Mouse (Mus musculus) liver, embryonic 14.5 days (tissue): ENCODE measurements at regions not wholly inside any gene's neighbourhood (a gene's known extent, or its start where the extent isn't known, plus 50 kb on each side); places are given as distances from the start of the nearest gene placed in this dataset.
A peak's percentile ranks its signal among the peaks of the same experiment; 100 is the strongest.

ENCODE experiments used
- ATAC-seq: fragments of 200-750 bp; cut with Nextera tagmentation; 2 replicates; pipeline ENCODE4 v1.8.0; 2017; ENCODE audit warnings: moderate number of reproducible peaks, mild to moderate bottlenecking, moderate library complexity; ENCODE audit not compliant: insufficient read depth
- DNase-seq, 3 experiments: peaks; one replicate each; pipeline ENCODE4 v3.0.0-alpha.2; 2012 to 2013; ENCODE audit warnings: low read depth in 3 of 3, low spot score in 3 of 3
- H3K27ac ChIP-seq: fragments of 300-500 bp; sonication (generic); 2 replicates; pipeline ENCODE4 v1.5.1; 2014; ENCODE audit warnings: moderate library complexity, mild to moderate bottlenecking, control low read depth, inconsistent platforms
- H3K27me3 ChIP-seq: fragments of 300-500 bp; sonication (generic); 2 replicates; pipeline ENCODE4 v1.6.1; 2014; ENCODE audit warnings: mild to moderate bottlenecking, low read length, moderate library complexity; ENCODE audit not compliant: control insufficient read depth, insufficient read depth
- H3K36me3 ChIP-seq: fragments of 300-500 bp; sonication (generic); replicated peaks from 2 replicates; pipeline ENCODE4 v1.6.1; 2014; ENCODE audit warnings: low read depth; ENCODE audit not compliant: control insufficient read depth, insufficient read depth
- H3K4me1 ChIP-seq, 2 experiments: fragments of 200-500 bp in 1 of 2; fragments of 300-500 bp in 1 of 2; sonication (generic) in 1 of 2; replicated peaks; 2 replicates each; pipeline ENCODE4 v1.6.1; 2012 to 2014; ENCODE audit warnings: antibody characterized with exemption in 1 of 2, inconsistent platforms in 1 of 2, low read length in 1 of 2; ENCODE audit not compliant: control insufficient read depth in 2 of 2, insufficient read depth in 2 of 2
- H3K4me2 ChIP-seq: fragments of 300-500 bp; sonication (generic); 2 replicates; pipeline ENCODE4 v1.6.1; 2014; ENCODE audit warnings: low read depth, mild to moderate bottlenecking, control low read depth, moderate library complexity
- H3K4me3 ChIP-seq, 2 experiments: fragments of 200-500 bp in 1 of 2; fragments of 300-500 bp in 1 of 2; sonication (generic) in 1 of 2; 2 replicates each; pipeline ENCODE4 v1.5.1; 2012 to 2014; ENCODE audit warnings: low read depth in 2 of 2, low read length in 2 of 2, mild to moderate bottlenecking in 2 of 2, control low read depth in 1 of 2, inconsistent platforms in 1 of 2, moderate library complexity in 1 of 2; ENCODE audit not compliant: insufficient read depth in 1 of 2
- H3K9ac ChIP-seq: fragments of 300-500 bp; sonication (generic); replicated peaks from 2 replicates; pipeline ENCODE4 v1.6.1; 2014; ENCODE audit warnings: mild to moderate bottlenecking, control low read depth, moderate library complexity
- H3K9me3 ChIP-seq: fragments of 300-500 bp; sonication (generic); 2 replicates; pipeline ENCODE4 v1.6.1; 2016; ENCODE audit warnings: low read length, mixed read lengths; ENCODE audit not compliant: control insufficient read depth
- CTCF ChIP-seq: IDR thresholded peaks from 2 replicates; pipeline ENCODE4 v1.5.1; 2016; ENCODE audit warnings: antibody characterized with exemption, low read depth, control low read depth
- EP300 ChIP-seq: IDR thresholded peaks from 2 replicates; pipeline ENCODE4 v1.6.1; 2016; ENCODE audit warnings: antibody characterized with exemption, low read depth
- WGBS: fragments of 180-500 bp; shearing (Covaris S2); extraction: QIAGEN DNeasy Blood & Tissue Kit; methylation state at CpG from one replicate; pipeline ENCODE4 v1.1.7; 2014; ENCODE audit not compliant: insufficient replicate concordance; 5-methylcytosine and 5-hydroxymethylcytosine counted together

GRCm38 (mm10) chr1:191486766-191487165 lies 83.7 kb upstream of the Ppp2r5a start:
- no peak overlapping the region for H3K9ac ChIP-seq
- H3K4me1 ChIP-seq = no peaks in the 10 kb centered on the region
- TF ChIP-seq EP300 (no peak), CTCF (no peak)
- no peaks in the 10 kb centered on the region for H3K27me3 ChIP-seq
- H3K36me3 ChIP-seq = no peaks in the 10 kb centered on the region
- H3K4me3 ChIP-seq = no peak overlapping the region
- no peak overlapping the region for H3K27ac ChIP-seq
- no peaks in the 10 kb centered on the region for H3K9me3 ChIP-seq
- no peak for DNase-seq
- WGBS = 43% methylated on average over 6 of the region's 6 CpGs
- no peak for ATAC-seq
- no peak overlapping the region for H3K4me2 ChIP-seq

- Histone ChIP-seq H3K9ac (no peak overlapping the region), H3K27me3 (no peaks in the 10 kb centered on the region), H3K9me3 (no peaks in the 10 kb centered on the region), H3K4me1 (peaks cover 0 to 4% of the 10 kb centered on the region in 2 experiments; a peak in 2 of 4 replicates), H3K4me3 (no peak overlapping the region), H3K4me2 (no peak overlapping the region), H3K36me3 (no peaks in the 10 kb centered on the region), H3K27ac (no peak overlapping the region)
- 71% methylated on average over 8 of the region's 8 CpGs for WGBS
- DNase-seq = no peak
- no peak for TF ChIP-seq EP300
- no peak for TF ChIP-seq CTCF
- no peak for ATAC-seq
These were observed 81.8 kb upstream of the Ppp2r5a start for GRCm38 (mm10) chr1:191484726-191485425.

GRCm38 (mm10) chr1:191479906-191480379 lies 76.9 kb upstream of the Ppp2r5a start:
- WGBS = 12% methylated on average over 13 of the region's 13 CpGs
- Histone ChIP-seq H3K4me2 (no peak overlapping the region), H3K27ac (no peak overlapping the region), H3K4me3 (no peak overlapping the region), H3K9ac (no peak overlapping the region), H3K4me1 (peaks cover 0 to 6% of the 10 kb centered on the region in 2 experiments; a peak in 2 of 4 replicates), H3K9me3 (no peaks in the 10 kb centered on the region), H3K27me3 (no peaks in the 10 kb centered on the region), H3K36me3 (no peaks in the 10 kb centered on the region)
- DNase-seq (no peak), ATAC-seq (peak; percentile 57)
- TF ChIP-seq CTCF = no peak

GRCm38 (mm10) chr1:191472551-191472950 lies 69.5 kb upstream of the Ppp2r5a start:
- H3K27me3 ChIP-seq = no peaks in the 10 kb centered on the region
- no peaks in the 10 kb centered on the region for H3K36me3 ChIP-seq
- no peak overlapping the region for H3K9ac ChIP-seq
- ATAC-seq (no peak), DNase-seq (no peak)
- no peak overlapping the region for H3K4me3 ChIP-seq
- WGBS = 73% methylated on average over 5 of the region's 5 CpGs
- no peak overlapping the region for H3K27ac ChIP-seq
- no peak overlapping the region for H3K4me2 ChIP-seq
- H3K9me3 ChIP-seq = no peaks in the 10 kb centered on the region
- no peak for TF ChIP-seq CTCF
- no peak for TF ChIP-seq EP300
- H3K4me1 ChIP-seq = peaks cover 14 to 21% of the 10 kb centered on the region in 2 experiments

- Histone ChIP-seq H3K4me3 (no peak overlapping the region), H3K27me3 (no peaks in the 10 kb centered on the region), H3K36me3 (no peaks in the 10 kb centered on the region), H3K4me1 (peaks cover 14 to 21% of the 10 kb centered on the region in 2 experiments), H3K27ac (no peak overlapping the region), H3K4me2 (peak overlapping the region; percentile 28), H3K9me3 (no peaks in the 10 kb centered on the region), H3K9ac (no peak overlapping the region)
- ATAC-seq = peak; percentile 50; the same call in 1 of the 2 replicates
- 34% methylated on average over 2 of the region's 2 CpGs for WGBS
- TF ChIP-seq CTCF = no peak
- 0 out of 2 replicates have a peak, but pooled peaks have one; percentile 15 for TF ChIP-seq EP300
- DNase-seq = no peak
These were observed 68.4 kb upstream of the Ppp2r5a start for GRCm38 (mm10) chr1:191471489-191471888.
